Mouse (Mus musculus) cortical plate, adult 2 months (tissue): ENCODE measurements around the gene Cacna1g.

Experiments
- CTCF ChIP-seq: fragments of 200-500 bp; IDR thresholded peaks from 2 replicates; pipeline ENCODE4 v1.5.1; 2011; ENCODE audit warnings: mild to moderate bottlenecking, control low read depth, low read length; ENCODE audit not compliant: insufficient read depth; ENCODE audit errors: extremely low read depth
- POLR2A ChIP-seq: fragments of 200-500 bp; IDR thresholded peaks from 2 replicates; pipeline ENCODE4 v1.6.1; 2011; ENCODE audit warnings: mild to moderate bottlenecking, low read length, control low read depth; ENCODE audit not compliant: insufficient read depth; ENCODE audit errors: extremely low read depth

DNA sequence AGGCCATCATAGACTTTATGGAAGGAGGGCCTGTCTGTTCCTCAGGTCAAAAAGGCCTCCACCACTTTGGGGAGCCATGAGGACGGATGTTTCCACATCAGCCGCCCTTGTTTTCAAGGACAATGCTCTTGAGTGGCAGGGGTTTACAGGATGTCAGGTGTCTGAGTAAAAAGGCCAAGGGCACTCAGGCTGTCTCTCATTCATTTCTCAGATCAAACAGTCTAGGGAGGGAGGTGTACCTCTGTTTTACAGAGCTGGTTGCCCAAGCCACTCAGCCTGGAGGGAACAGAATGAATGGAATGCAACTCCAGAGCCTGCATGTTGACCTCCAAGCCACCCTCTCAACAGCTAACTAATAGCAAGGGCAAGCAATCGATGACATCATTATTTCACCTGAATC is 21.4 kb upstream of the Cacna1g start:
- no peak for TF ChIP-seq CTCF
- TF ChIP-seq POLR2A: no peak
